Mouse (Mus musculus): ENCODE measurements around the gene Skap1. TPM values are rescaled to one million over a fixed set of nuclear protein-coding genes. Genes with fewer than 3 reads are reported as not detected.
"Not testable (repeated sequence)": the region's sequence is repeated elsewhere in the genome, so short reads cannot be mapped to it uniquely, and the experiment has no call there.

Gene Skap1
- polyA plus RNA-seq, 1 experiment from 2014 or later = 2.6 TPM

GRCm38 (mm10) chr11:96713210-96714005 is 249.0 kb downstream of the Skap1 start:
- Histone ChIP-seq H3K9ac (ENCODE audit: low read length) (no peak overlapping the region), H3K4me1 (replicated peaks; ENCODE audit: control insufficient read depth, insufficient read depth, low read length) (peaks cover 5% of the 10 kb centered on the region; the same call in 1 of the 2 replicates), H3K27me3 (ENCODE audit: control insufficient read depth, insufficient read depth, low read length) (0 out of 2 replicates have a peak, but pooled peaks cover under 1% of the 10 kb centered on the region), H3K9me3 (ENCODE audit: control insufficient read depth, low read length) (no peaks in the 10 kb centered on the region), H3K36me3 (ENCODE audit: control insufficient read depth, insufficient read depth, low read length) (no peaks in the 10 kb centered on the region), H3K4me2 (ENCODE audit: low read depth, low read length, severe bottlenecking) (no peak overlapping the region), H3K27ac (ENCODE audit: low read depth, low read length) (no peak overlapping the region), H3K4me3 (ENCODE audit: low read depth, low read length) (no peak overlapping the region)
- no peak for DNase-seq (ENCODE audit: low spot score)
- WGBS = 50% methylated on average over 18 of the region's 18 CpGs
- no peak for ATAC-seq (replicated peaks; ENCODE audit: low FRiP score)

GRCm38 (mm10) chr11:96714011-96714410 is 249.6 kb downstream of the Skap1 start:
- Histone ChIP-seq H3K4me2 (ENCODE audit: low read depth, low read length, severe bottlenecking) (no peak overlapping the region), H3K36me3 (ENCODE audit: control insufficient read depth, insufficient read depth, low read length) (no peaks in the 10 kb centered on the region), H3K4me1 (replicated peaks; ENCODE audit: control insufficient read depth, insufficient read depth, low read length) (peaks cover 5% of the 10 kb centered on the region; the same call in 1 of the 2 replicates), H3K4me3 (ENCODE audit: low read depth, low read length) (no peak overlapping the region), H3K27ac (ENCODE audit: low read depth, low read length) (no peak overlapping the region), H3K27me3 (ENCODE audit: control insufficient read depth, insufficient read depth, low read length) (no peaks in the 10 kb centered on the region), H3K9me3 (ENCODE audit: control insufficient read depth, low read length) (no peaks in the 10 kb centered on the region), H3K9ac (ENCODE audit: low read length) (no peak overlapping the region)
- WGBS = 65% methylated on average over 7 of the region's 7 CpGs
- no peak for ATAC-seq (replicated peaks; ENCODE audit: low FRiP score)
- no peak for DNase-seq (ENCODE audit: low spot score)

GRCm38 (mm10) chr11:96715168-96715567 is 250.8 kb downstream of the Skap1 start:
- H3K4me3 ChIP-seq (ENCODE audit: low read depth, low read length); H3K9me3 ChIP-seq (ENCODE audit: control insufficient read depth, low read length): not testable (repeated sequence)
- WGBS = 91% methylated on average over 5 of the region's 5 CpGs

GRCm38 (mm10) chr11:96718609-96719008 is 254.2 kb downstream of the Skap1 start:
- WGBS = 62% methylated on average over 7 of the region's 7 CpGs
- H3K9ac ChIP-seq (ENCODE audit: low read length) = no peak overlapping the region

More at GRCm38 (mm10) chr11:96715168-96715567, 250.8 kb downstream of the Skap1 start:
- ATAC-seq (replicated peaks; ENCODE audit: low FRiP score); H3K9ac ChIP-seq (ENCODE audit: low read length); H3K36me3 ChIP-seq (ENCODE audit: control insufficient read depth, insufficient read depth, low read length); H3K27ac ChIP-seq (ENCODE audit: low read depth, low read length); H3K4me2 ChIP-seq (ENCODE audit: low read depth, low read length, severe bottlenecking); H3K27me3 ChIP-seq (ENCODE audit: control insufficient read depth, insufficient read depth, low read length); H3K4me1 ChIP-seq (replicated peaks; ENCODE audit: control insufficient read depth, insufficient read depth, low read length); DNase-seq (ENCODE audit: low spot score): not testable (repeated sequence)

GRCm38 (mm10) chr11:96725833-96726232 is 261.4 kb downstream of the Skap1 start:
- ATAC-seq (replicated peaks; ENCODE audit: low FRiP score) (no peak), DNase-seq (ENCODE audit: low spot score) (no peak)
- Histone ChIP-seq H3K27ac (ENCODE audit: low read depth, low read length) (no peak overlapping the region), H3K27me3 (ENCODE audit: control insufficient read depth, insufficient read depth, low read length) (no peaks in the 10 kb centered on the region), H3K36me3 (ENCODE audit: control insufficient read depth, insufficient read depth, low read length) (no peaks in the 10 kb centered on the region), H3K9ac (ENCODE audit: low read length) (no peak overlapping the region), H3K9me3 (ENCODE audit: control insufficient read depth, low read length) (no peaks in the 10 kb centered on the region), H3K4me1 (replicated peaks; ENCODE audit: control insufficient read depth, insufficient read depth, low read length) (peaks cover 2% of the 10 kb centered on the region; the same call in 1 of the 2 replicates), H3K4me3 (ENCODE audit: low read depth, low read length) (no peak overlapping the region), H3K4me2 (ENCODE audit: low read depth, low read length, severe bottlenecking) (no peak overlapping the region)
- WGBS = 84% methylated on average over 1 of the region's 1 CpGs

More at GRCm38 (mm10) chr11:96718609-96719008, 254.2 kb downstream of the Skap1 start:
- DNase-seq (ENCODE audit: low spot score) (peak; percentile 21), ATAC-seq (replicated peaks; ENCODE audit: low FRiP score) (no peak)
- H3K4me1 ChIP-seq (replicated peaks; ENCODE audit: control insufficient read depth, insufficient read depth, low read length) = peaks cover 4% of the 10 kb centered on the region; the same call in 1 of the 2 replicates
- H3K4me3 ChIP-seq (ENCODE audit: low read depth, low read length) = no peak overlapping the region
- H3K27me3 ChIP-seq (ENCODE audit: control insufficient read depth, insufficient read depth, low read length) = no peaks in the 10 kb centered on the region
- no peaks in the 10 kb centered on the region for H3K36me3 ChIP-seq (ENCODE audit: control insufficient read depth, insufficient read depth, low read length)
- H3K9me3 ChIP-seq (ENCODE audit: control insufficient read depth, low read length) = no peaks in the 10 kb centered on the region
- H3K4me2 ChIP-seq (ENCODE audit: low read depth, low read length, severe bottlenecking) = no peak overlapping the region
- H3K27ac ChIP-seq (ENCODE audit: low read depth, low read length) = no peak overlapping the region

GRCm38 (mm10) chr11:96728577-96728976 is 264.2 kb downstream of the Skap1 start:
- WGBS = 38% methylated on average over 2 of the region's 2 CpGs
- peaks cover 2% of the 10 kb centered on the region for H3K4me1 ChIP-seq (replicated peaks; ENCODE audit: control insufficient read depth, insufficient read depth, low read length)
- no peak overlapping the region for H3K9ac ChIP-seq (ENCODE audit: low read length)
- no peak overlapping the region for H3K27ac ChIP-seq (ENCODE audit: low read depth, low read length)
- H3K27me3 ChIP-seq (ENCODE audit: control insufficient read depth, insufficient read depth, low read length) = no peaks in the 10 kb centered on the region
- H3K4me2 ChIP-seq (ENCODE audit: low read depth, low read length, severe bottlenecking) = no peak overlapping the region
- DNase-seq (ENCODE audit: low spot score) = no peak
- no peaks in the 10 kb centered on the region for H3K36me3 ChIP-seq (ENCODE audit: control insufficient read depth, insufficient read depth, low read length)
- ATAC-seq (replicated peaks; ENCODE audit: low FRiP score) = no peak
- H3K9me3 ChIP-seq (ENCODE audit: control insufficient read depth, low read length) = no peaks in the 10 kb centered on the region
- H3K4me3 ChIP-seq (ENCODE audit: low read depth, low read length) = no peak overlapping the region

- DNase-seq (ENCODE audit: low spot score) = no peak
- WGBS = 51% methylated on average over 9 of the region's 9 CpGs
Measured at GRCm38 (mm10) chr11:96729462-96729861, 265.1 kb downstream of the Skap1 start.

GRCm38 (mm10) chr11:96730327-96730726 is 265.9 kb downstream of the Skap1 start:
- H3K36me3 ChIP-seq (ENCODE audit: control insufficient read depth, insufficient read depth, low read length) = no peaks in the 10 kb centered on the region
- H3K4me1 ChIP-seq (replicated peaks; ENCODE audit: control insufficient read depth, insufficient read depth, low read length) = peaks cover 2% of the 10 kb centered on the region
- WGBS = 89% methylated on average over 5 of the region's 5 CpGs
- H3K4me3 ChIP-seq (ENCODE audit: low read depth, low read length) = no peak overlapping the region
- ATAC-seq (replicated peaks; ENCODE audit: low FRiP score) (no peak), DNase-seq (ENCODE audit: low spot score) (no peak)
- H3K9me3 ChIP-seq (ENCODE audit: control insufficient read depth, low read length) = no peaks in the 10 kb centered on the region
- H3K4me2 ChIP-seq (ENCODE audit: low read depth, low read length, severe bottlenecking) = no peak overlapping the region
- H3K27me3 ChIP-seq (ENCODE audit: control insufficient read depth, insufficient read depth, low read length) = 0 out of 2 replicates have a peak, but pooled peaks cover 2% of the 10 kb centered on the region
- no peak overlapping the region for H3K27ac ChIP-seq (ENCODE audit: low read depth, low read length)
- H3K9ac ChIP-seq (ENCODE audit: low read length) = no peak overlapping the region

More at GRCm38 (mm10) chr11:96729462-96729861, 265.1 kb downstream of the Skap1 start:
- Histone ChIP-seq H3K4me1 (replicated peaks; ENCODE audit: control insufficient read depth, insufficient read depth, low read length) (peaks cover 2% of the 10 kb centered on the region), H3K9me3 (ENCODE audit: control insufficient read depth, low read length) (no peaks in the 10 kb centered on the region), H3K27ac (ENCODE audit: low read depth, low read length) (no peak overlapping the region), H3K4me2 (ENCODE audit: low read depth, low read length, severe bottlenecking) (no peak overlapping the region), H3K4me3 (ENCODE audit: low read depth, low read length) (no peak overlapping the region), H3K36me3 (ENCODE audit: control insufficient read depth, insufficient read depth, low read length) (no peaks in the 10 kb centered on the region), H3K27me3 (ENCODE audit: control insufficient read depth, insufficient read depth, low read length) (0 out of 2 replicates have a peak, but pooled peaks cover 2% of the 10 kb centered on the region), H3K9ac (ENCODE audit: low read length) (no peak overlapping the region)
- ATAC-seq (replicated peaks; ENCODE audit: low FRiP score) = no peak
